Mouse (Mus musculus): Measurements from ENCODE around the gene Rtn4rl1. TPM values are rescaled to one million over a fixed set of nuclear protein-coding genes. Genes with fewer than 3 reads are reported as not detected.

The Rtn4rl1 gene
- polyA plus RNA-seq, 1 experiment from 2014 or later, result 2.0 TPM

DNA sequence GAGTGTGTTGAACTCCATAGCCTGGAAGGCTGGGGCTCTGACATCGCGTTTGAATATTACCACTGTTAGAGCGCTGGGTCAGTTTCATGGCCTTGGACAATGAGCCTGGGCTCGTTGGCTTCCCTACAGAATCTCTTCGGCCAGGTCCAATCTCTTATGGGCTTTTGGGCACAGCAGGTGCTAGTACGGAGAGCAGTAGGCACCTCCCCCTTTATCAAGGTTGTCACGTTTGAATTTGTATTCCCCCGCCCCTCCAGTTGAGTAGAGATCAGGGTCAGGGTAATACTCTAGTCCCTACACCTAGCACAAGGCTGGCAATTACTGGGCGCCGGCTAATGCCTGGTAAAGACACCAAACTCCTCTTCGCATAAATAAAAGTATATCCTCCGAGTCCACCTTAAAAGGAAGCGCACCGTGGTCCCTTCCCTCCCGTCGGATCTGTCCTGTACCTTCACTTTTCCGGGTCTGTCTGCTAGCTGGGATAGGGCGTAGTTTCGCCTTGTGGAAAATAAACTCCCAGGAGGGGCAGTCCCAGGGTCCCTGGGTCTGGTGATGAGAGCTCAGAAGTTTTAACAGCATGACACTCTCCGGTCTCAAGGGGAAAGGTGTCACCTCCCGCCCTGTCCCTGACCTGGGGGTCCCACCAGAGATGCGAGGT is 3.7 kb upstream of the Rtn4rl1 start:
- no peaks in the 10 kb centered on the region for H3K9me3 ChIP-seq (ENCODE audit: control insufficient read depth, low read length)
- peaks cover 12% of the 10 kb centered on the region for H3K36me3 ChIP-seq (ENCODE audit: control insufficient read depth, insufficient read depth, low read length)
- peak overlapping the region; percentile 59 for H3K9ac ChIP-seq (ENCODE audit: low read length)
- H3K4me3 ChIP-seq (ENCODE audit: low read depth, low read length), result peak overlapping the region; percentile 92
- under 1% methylated on average over 22 of the region's 22 CpGs for WGBS
- H3K4me2 ChIP-seq (ENCODE audit: low read length), result peak overlapping the region; percentile 91
- peaks cover 32% of the 10 kb centered on the region for H3K27me3 ChIP-seq (replicated peaks; ENCODE audit: control insufficient read depth, insufficient read depth, low read length)
- ATAC-seq (replicated peaks; ENCODE audit: low FRiP score, low TSS enrichment, low read depth), result peak; percentile 55
- peak overlapping the region; percentile 43; the same call in 1 of the 2 replicates for H3K27ac ChIP-seq (ENCODE audit: low read depth)
- no peak for DNase-seq (ENCODE audit: low spot score)
- peaks cover 18% of the 10 kb centered on the region for H3K4me1 ChIP-seq (replicated peaks; ENCODE audit: control insufficient read depth, insufficient read depth, low read length)

DNA sequence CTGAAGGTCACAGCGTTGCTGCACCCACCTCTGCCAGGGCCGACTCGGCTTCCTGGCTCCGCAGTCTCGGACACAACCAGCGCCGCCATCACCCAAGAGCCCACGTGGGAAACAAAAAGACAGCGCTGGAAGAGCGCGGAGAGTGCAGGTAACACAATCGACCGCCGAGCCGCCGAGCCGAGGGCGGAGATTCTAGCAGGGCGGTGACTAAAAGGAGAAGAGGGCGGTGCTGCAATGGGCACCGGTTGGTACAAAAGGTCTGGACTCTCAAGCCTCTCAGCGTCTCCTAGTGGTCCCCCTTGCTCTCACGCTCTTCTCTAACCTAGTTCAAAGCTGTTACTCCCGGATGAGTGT is 3.2 kb upstream of the Rtn4rl1 start:
- under 1% methylated on average over 24 of the region's 24 CpGs for WGBS
- ATAC-seq (replicated peaks; ENCODE audit: low FRiP score, low TSS enrichment, low read depth), result peak; percentile 72
- no peaks in the 10 kb centered on the region for H3K9me3 ChIP-seq (ENCODE audit: control insufficient read depth, low read length)
- H3K36me3 ChIP-seq (ENCODE audit: control insufficient read depth, insufficient read depth, low read length), result peaks cover 9% of the 10 kb centered on the region; the same call in 1 of the 2 replicates
- peak overlapping the region; percentile 91 for H3K4me2 ChIP-seq (ENCODE audit: low read length)
- peaks cover 23% of the 10 kb centered on the region for H3K4me1 ChIP-seq (replicated peaks; ENCODE audit: control insufficient read depth, insufficient read depth, low read length)
- peaks cover 37% of the 10 kb centered on the region for H3K27me3 ChIP-seq (replicated peaks; ENCODE audit: control insufficient read depth, insufficient read depth, low read length)
- peak overlapping the region; percentile 92 for H3K4me3 ChIP-seq (ENCODE audit: low read depth, low read length)
- peak; percentile 87 for DNase-seq (ENCODE audit: low spot score)
- H3K9ac ChIP-seq (ENCODE audit: low read length), result peak overlapping the region; percentile 59
- peak overlapping the region; percentile 43; the same call in 1 of the 2 replicates for H3K27ac ChIP-seq (ENCODE audit: low read depth)

- Histone ChIP-seq H3K27me3 (replicated peaks; ENCODE audit: control insufficient read depth, insufficient read depth, low read length) (peaks cover 43% of the 10 kb centered on the region), H3K4me3 (ENCODE audit: low read depth, low read length) (peak within 1 kb of the TSS; percentile 92), H3K9me3 (ENCODE audit: control insufficient read depth, low read length) (no peaks in the 10 kb centered on the region), H3K4me2 (ENCODE audit: low read length) (peak within 1 kb of the TSS; percentile 91), H3K4me1 (replicated peaks; ENCODE audit: control insufficient read depth, insufficient read depth, low read length) (peaks cover 24% of the 10 kb centered on the region), H3K9ac (ENCODE audit: low read length) (peak within 1 kb of the TSS; percentile 59), H3K27ac (ENCODE audit: low read depth) (peak within 1 kb of the TSS; percentile 43; the same call in 1 of the 2 replicates), H3K36me3 (ENCODE audit: control insufficient read depth, insufficient read depth, low read length) (peaks cover 2% of the 10 kb centered on the region; the same call in 1 of the 2 replicates)
- ATAC-seq (replicated peaks; ENCODE audit: low FRiP score, low TSS enrichment, low read depth) (no peak), DNase-seq (ENCODE audit: low spot score) (no peak)
- WGBS, result 59% methylated on average over 5 of the region's 5 CpGs
These were observed 2.6 kb upstream of the Rtn4rl1 start, which contains the start of gene Dph1 for GRCm38 (mm10) chr11:75190905-75191441. Gene Dph1 (minus strand): TSS chr11:75191241.

DNA sequence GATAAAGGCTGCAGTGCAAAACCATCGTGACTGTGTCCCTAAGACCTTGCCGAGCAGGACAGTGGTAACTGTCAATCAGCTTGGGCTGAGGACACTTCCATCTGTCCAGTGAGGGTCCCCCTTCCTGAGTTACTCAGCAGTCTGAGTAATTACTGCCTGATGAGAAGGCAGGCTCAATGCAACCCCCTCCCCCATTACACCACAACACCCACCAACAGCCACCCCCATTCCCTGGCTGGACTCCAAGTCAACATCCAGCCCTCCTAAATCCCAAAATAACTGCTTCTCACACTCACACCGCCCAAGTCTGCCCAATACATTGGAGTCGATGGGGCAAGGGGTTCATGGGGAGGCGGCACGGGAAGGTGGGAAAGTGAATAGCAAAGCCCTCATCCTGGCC is 1.7 kb upstream of the Rtn4rl1 start:
- Histone ChIP-seq H3K27ac (ENCODE audit: low read depth) (no peak overlapping the region), H3K4me2 (ENCODE audit: low read length) (no peak overlapping the region), H3K36me3 (ENCODE audit: control insufficient read depth, insufficient read depth, low read length) (no peaks in the 10 kb centered on the region), H3K9ac (ENCODE audit: low read length) (no peak overlapping the region), H3K4me3 (ENCODE audit: low read depth, low read length) (no peak overlapping the region), H3K9me3 (ENCODE audit: control insufficient read depth, low read length) (no peaks in the 10 kb centered on the region), H3K27me3 (replicated peaks; ENCODE audit: control insufficient read depth, insufficient read depth, low read length) (peaks cover 52% of the 10 kb centered on the region), H3K4me1 (replicated peaks; ENCODE audit: control insufficient read depth, insufficient read depth, low read length) (peaks cover 24% of the 10 kb centered on the region)
- DNase-seq (ENCODE audit: low spot score) (no peak), ATAC-seq (replicated peaks; ENCODE audit: low FRiP score, low TSS enrichment, low read depth) (no peak)
- 69% methylated on average over 6 of the region's 6 CpGs for WGBS

DNA sequence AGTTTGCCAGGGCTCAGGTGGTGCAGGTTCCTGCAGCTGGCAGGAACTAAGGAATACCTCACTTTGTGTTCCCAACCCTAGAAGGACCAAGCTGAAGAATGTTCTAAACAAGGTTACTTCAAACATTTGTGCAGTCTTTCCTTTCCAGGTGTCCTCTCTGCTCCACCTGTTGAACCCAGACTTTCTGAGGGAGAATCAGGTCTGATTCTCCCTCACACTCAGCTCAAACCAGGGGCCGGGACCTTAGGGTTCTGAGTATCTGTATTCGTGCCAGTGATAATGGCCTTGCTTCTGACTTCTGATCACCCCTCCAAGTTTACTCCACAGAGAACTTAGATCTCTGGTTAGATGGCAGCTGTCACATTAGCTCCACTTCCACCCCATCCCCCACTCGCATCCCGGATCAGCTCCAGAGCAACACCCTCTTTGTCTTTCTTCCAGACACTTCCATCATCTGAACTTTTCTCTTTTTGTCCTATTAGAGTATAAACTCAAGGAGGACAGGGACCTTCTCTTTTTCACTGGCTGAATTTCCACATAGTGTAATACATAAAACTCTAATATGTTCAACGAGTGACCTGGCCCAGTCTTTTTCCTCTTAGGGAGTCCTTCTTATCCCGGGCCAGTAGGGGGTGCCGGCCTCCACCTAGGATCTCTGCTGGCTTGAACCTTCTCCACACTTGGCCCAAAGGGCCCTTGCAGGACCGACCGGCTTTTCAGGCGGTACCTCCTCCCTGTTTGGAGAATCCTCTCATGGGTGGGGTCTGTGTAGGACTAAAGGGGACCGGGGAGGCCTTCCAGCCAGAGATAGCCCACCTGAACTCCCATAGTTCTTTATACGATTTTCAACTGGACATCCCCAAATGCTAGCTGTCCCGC is 1.0 kb upstream of the Rtn4rl1 start:
- Histone ChIP-seq H3K4me2 (ENCODE audit: low read length) (peak overlapping the region; percentile 75), H3K9me3 (ENCODE audit: control insufficient read depth, low read length) (no peaks in the 10 kb centered on the region), H3K4me3 (ENCODE audit: low read depth, low read length) (0 out of 2 replicates have a peak overlapping the region, but pooled peaks have one; percentile 52), H3K4me1 (replicated peaks; ENCODE audit: control insufficient read depth, insufficient read depth, low read length) (peaks cover 24% of the 10 kb centered on the region), H3K27ac (ENCODE audit: low read depth) (no peak overlapping the region), H3K9ac (ENCODE audit: low read length) (no peak overlapping the region), H3K36me3 (ENCODE audit: control insufficient read depth, insufficient read depth, low read length) (no peaks in the 10 kb centered on the region), H3K27me3 (replicated peaks; ENCODE audit: control insufficient read depth, insufficient read depth, low read length) (peaks cover 57% of the 10 kb centered on the region)
- ATAC-seq (replicated peaks; ENCODE audit: low FRiP score, low TSS enrichment, low read depth) (peak; percentile 57), DNase-seq (ENCODE audit: low spot score) (peak; percentile 84)
- WGBS, result 24% methylated on average over 13 of the region's 13 CpGs

DNA sequence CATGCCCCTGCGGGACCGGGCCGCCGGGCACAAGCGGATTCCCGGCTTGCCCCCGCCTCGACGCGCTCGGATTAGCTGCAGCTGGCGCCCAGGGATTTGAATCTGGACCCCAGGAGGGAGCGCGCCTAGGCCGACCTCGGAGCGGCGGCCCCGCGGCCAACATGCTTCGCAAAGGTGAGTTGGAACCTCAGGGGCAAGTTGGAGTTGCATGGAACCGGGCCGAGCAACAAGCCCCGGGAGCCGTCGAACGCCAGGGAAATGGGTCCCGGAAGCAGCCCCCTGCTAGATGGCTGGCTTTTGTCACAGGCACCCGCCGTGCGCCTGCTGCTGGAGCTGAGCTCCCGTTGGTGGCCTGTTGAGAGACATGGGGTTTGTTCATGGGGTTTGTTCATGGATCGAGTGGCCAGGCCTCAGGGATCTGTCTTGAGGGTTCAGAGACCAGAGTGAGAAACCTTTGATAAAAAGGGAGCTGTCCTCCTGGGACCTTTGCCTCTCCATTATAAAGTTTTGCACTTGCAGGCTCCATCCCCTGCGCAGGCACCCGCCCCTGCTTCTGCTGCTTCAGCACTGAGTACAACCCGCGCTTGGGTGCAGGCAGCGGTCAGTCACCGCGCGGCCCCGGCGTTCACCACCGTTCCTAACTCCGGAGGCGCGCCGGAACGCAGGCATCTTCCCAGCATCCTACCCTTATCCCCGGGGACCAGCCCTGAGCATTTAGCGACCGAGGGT is 702 bp downstream of the Rtn4rl1 start:
- H3K9me3 ChIP-seq (ENCODE audit: control insufficient read depth, low read length), result no peaks in the 10 kb centered on the region
- no peaks in the 10 kb centered on the region for H3K36me3 ChIP-seq (ENCODE audit: control insufficient read depth, insufficient read depth, low read length)
- WGBS, result under 1% methylated on average over 52 of the region's 52 CpGs
- peaks cover 21% of the 10 kb centered on the region for H3K4me1 ChIP-seq (replicated peaks; ENCODE audit: control insufficient read depth, insufficient read depth, low read length)
- ATAC-seq (replicated peaks; ENCODE audit: low FRiP score, low TSS enrichment, low read depth) (no peak), DNase-seq (ENCODE audit: low spot score) (peak; percentile 75)
- H3K27me3 ChIP-seq (replicated peaks; ENCODE audit: control insufficient read depth, insufficient read depth, low read length), result peaks cover 68% of the 10 kb centered on the region
- peak overlapping the region; percentile 21; the same call in 1 of the 2 replicates for H3K9ac ChIP-seq (ENCODE audit: low read length)
- H3K4me3 ChIP-seq (ENCODE audit: low read depth, low read length), result peak overlapping the region; percentile 52
- H3K4me2 ChIP-seq (ENCODE audit: low read length), result peak overlapping the region; percentile 75
- no peak overlapping the region for H3K27ac ChIP-seq (ENCODE audit: low read depth)

- Histone ChIP-seq H3K36me3 (ENCODE audit: control insufficient read depth, insufficient read depth, low read length) (no peaks in the 10 kb centered on the region), H3K4me1 (replicated peaks; ENCODE audit: control insufficient read depth, insufficient read depth, low read length) (peaks cover 15% of the 10 kb centered on the region), H3K27ac (ENCODE audit: low read depth) (no peak overlapping the region), H3K27me3 (replicated peaks; ENCODE audit: control insufficient read depth, insufficient read depth, low read length) (peaks cover 68% of the 10 kb centered on the region), H3K9me3 (ENCODE audit: control insufficient read depth, low read length) (no peaks in the 10 kb centered on the region), H3K4me3 (ENCODE audit: low read depth, low read length) (peak overlapping the region; percentile 52), H3K9ac (ENCODE audit: low read length) (0 out of 2 replicates have a peak overlapping the region, but pooled peaks have one; percentile 13), H3K4me2 (ENCODE audit: low read length) (peak overlapping the region; percentile 75)
- ATAC-seq (replicated peaks; ENCODE audit: low FRiP score, low TSS enrichment, low read depth) (0 out of 2 replicates have a peak, but pooled peaks have one; percentile 10), DNase-seq (ENCODE audit: low spot score) (peak; percentile 72)
- under 1% methylated on average over 38 of the region's 39 CpGs for WGBS
These were observed 1.4 kb downstream of the Rtn4rl1 start for GRCm38 (mm10) chr11:75194850-75195461.
